Mouse (Mus musculus) CD8-positive naive resting alpha-beta T cell, adult 2 months (primary cell): ENCODE measurements around the gene Skap2.

Experiments
- DNase-seq, 2 experiments: peaks; one replicate each; pipeline ENCODE4 v3.0.0; 2022; ENCODE audit warnings: low read depth in 2 of 2, low spot score in 2 of 2

Skap2 gene

GRCm38 (mm10) chr6:51894717-51895116, 117.6 kb downstream of the Skap2 start:
- DNase-seq: no peak

- no peak for DNase-seq
These were observed 122.0 kb downstream of the Skap2 start for GRCm38 (mm10) chr6:51890356-51890755.

- no peak for DNase-seq
These were observed 122.5 kb downstream of the Skap2 start for GRCm38 (mm10) chr6:51889824-51890223.

- no peak for DNase-seq
These were observed 125.4 kb downstream of the Skap2 start for GRCm38 (mm10) chr6:51886902-51887431.

GRCm38 (mm10) chr6:51882880-51883274, 129.5 kb downstream of the Skap2 start:
- DNase-seq: no peak

- DNase-seq: no peak
These were observed 130.0 kb downstream of the Skap2 start for GRCm38 (mm10) chr6:51882266-51882879.

- no peak for DNase-seq
These were observed 131.0 kb downstream of the Skap2 start for GRCm38 (mm10) chr6:51881181-51881968.

GRCm38 (mm10) chr6:51880778-51881177, 131.6 kb downstream of the Skap2 start:
- no peak for DNase-seq

GRCm38 (mm10) chr6:51878551-51878950, 133.8 kb downstream of the Skap2 start:
- no peak for DNase-seq

- no peak for DNase-seq
These were observed 135.4 kb downstream of the Skap2 start for GRCm38 (mm10) chr6:51876841-51877553.

- DNase-seq: no peak
These were observed 136.3 kb downstream of the Skap2 start for GRCm38 (mm10) chr6:51875884-51876626.

- no peak for DNase-seq
These were observed 138.3 kb downstream of the Skap2 start for GRCm38 (mm10) chr6:51874035-51874434.

- no peak for DNase-seq
These were observed 141.2 kb downstream of the Skap2 start for GRCm38 (mm10) chr6:51871135-51871534.

- no peak for DNase-seq
These were observed 142.1 kb downstream of the Skap2 start for GRCm38 (mm10) chr6:51870294-51870693.

GRCm38 (mm10) chr6:51866596-51866995, 145.8 kb downstream of the Skap2 start:
- DNase-seq: no peak

GRCm38 (mm10) chr6:51863508-51863907, 148.8 kb downstream of the Skap2 start:
- DNase-seq: no peak

- DNase-seq: no peak
These were observed 152.0 kb downstream of the Skap2 start for GRCm38 (mm10) chr6:51860300-51860699.

- peak; percentile 54 to 71 for DNase-seq
These were observed 154.5 kb downstream of the Skap2 start for GRCm38 (mm10) chr6:51857821-51858220.

GRCm38 (mm10) chr6:51853291-51853690, 159.1 kb downstream of the Skap2 start:
- DNase-seq: no peak

GRCm38 (mm10) chr6:51852643-51853042, 159.7 kb downstream of the Skap2 start:
- no peak for DNase-seq

- DNase-seq: no peak
These were observed 160.8 kb downstream of the Skap2 start for GRCm38 (mm10) chr6:51851544-51851943.
